Mouse (Mus musculus) adrenal gland, postnatal 25 days (tissue): ENCODE results near the gene Odr4. TPM values are rescaled to one million over a fixed set of nuclear protein-coding genes. Genes with fewer than 3 reads are reported as not detected.

ENCODE experiments used
- total RNA-seq: library from RNA; stranded (reverse); gene quantifications from 2 replicates; pipeline ENCODE4 v1.2.3, GENCODE M21; 2021

Gene Odr4
- total RNA-seq, 1 experiment from 2014 or later: 61.1 TPM

Other genes starting within 250 kb of the Odr4 start
- gene Pdc, start 73.7 kb downstream of the Odr4 start, total RNA-seq: not detected in 2 replicates
- 130 and 184 TPM in 2 replicates for gene Tpr, start 242 bp downstream of the Odr4 start, total RNA-seq
- 2.6 and 3.9 TPM in 2 replicates for gene Prg4, start 73.1 kb upstream of the Odr4 start, total RNA-seq